Comparison of ENCODE assay signal across 1 mouse cellular context in the genomic region with DNA sequence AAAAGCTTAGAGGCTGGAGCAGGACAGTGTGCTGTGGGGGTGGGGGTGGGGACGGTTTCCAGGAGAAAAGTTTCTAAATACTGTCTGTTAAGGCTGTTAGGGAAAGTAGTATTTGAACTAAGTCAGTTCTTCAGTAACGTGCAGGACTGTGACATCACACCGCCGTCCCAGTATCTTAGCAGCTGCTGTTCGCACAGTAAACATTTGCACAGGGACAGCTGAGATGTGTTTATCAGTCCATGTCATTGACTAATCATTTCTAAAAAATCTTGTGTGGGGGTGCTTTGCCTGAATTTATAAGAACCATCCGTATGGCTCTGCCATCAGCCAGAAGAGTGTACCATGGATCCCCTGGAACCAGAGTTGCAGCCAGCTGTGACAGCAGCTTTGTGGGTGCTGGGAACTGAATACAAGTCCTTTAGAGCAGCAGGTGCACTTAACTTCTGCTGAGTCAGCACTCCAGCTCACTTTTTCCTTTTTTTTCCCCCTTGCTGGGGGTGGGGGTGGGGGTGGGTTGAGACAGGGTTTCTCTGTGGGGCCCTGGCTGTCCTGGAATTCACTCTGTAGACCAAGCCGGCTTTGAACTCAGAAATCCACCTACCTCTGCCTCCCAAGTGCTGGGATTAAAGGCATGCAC.
A peak's percentile ranks its signal among the peaks of the same experiment; 100 is the strongest.
TF ChIP-seq lines count a peak whose summit lies in the region.

No protein-coding gene starts in this region.

TF ChIP-seq in myocyte, 11 proteins besides CTCF, POLR2A, EP300 and RAD21:
- TF ChIP-seq CEBPB (IDR thresholded peaks at IDR 0.05; ENCODE audit: insufficient read depth, poor library complexity, severe bottlenecking) (no peak), REST (IDR thresholded peaks at IDR 0.05; ENCODE audit: insufficient read depth, insufficient read length) (no peak), SRF (IDR thresholded peaks at IDR 0.05; ENCODE audit: control insufficient read depth, insufficient read length, low read depth) (no peak), MYOG (IDR thresholded peaks at IDR 0.05; ENCODE audit: control insufficient read depth in 1 of 3, insufficient read depth in 1 of 3, insufficient read length in 2 of 3, low read depth in 2 of 3) (peak in 1 of 3 experiments; percentile 44), MAX (IDR thresholded peaks at IDR 0.05; ENCODE audit: low read depth) (no peak), E2F4 (IDR thresholded peaks at IDR 0.05; ENCODE audit: insufficient read depth) (no peak), MYOD1 (IDR thresholded peaks at IDR 0.05; ENCODE audit: control insufficient read depth in 1 of 3, insufficient read length in 2 of 3, low read depth in 2 of 3) (peak in 1 of 3 experiments; percentile 22), TCF12 (IDR thresholded peaks at IDR 0.05; ENCODE audit: insufficient read depth, poor library complexity, severe bottlenecking) (no peak), POLR2AphosphoS2 (IDR thresholded peaks at IDR 0.05; ENCODE audit: insufficient read length, low read depth) (peak; percentile 32)
